Mouse (Mus musculus): ENCODE measurements around the gene Map1b.

DNA sequence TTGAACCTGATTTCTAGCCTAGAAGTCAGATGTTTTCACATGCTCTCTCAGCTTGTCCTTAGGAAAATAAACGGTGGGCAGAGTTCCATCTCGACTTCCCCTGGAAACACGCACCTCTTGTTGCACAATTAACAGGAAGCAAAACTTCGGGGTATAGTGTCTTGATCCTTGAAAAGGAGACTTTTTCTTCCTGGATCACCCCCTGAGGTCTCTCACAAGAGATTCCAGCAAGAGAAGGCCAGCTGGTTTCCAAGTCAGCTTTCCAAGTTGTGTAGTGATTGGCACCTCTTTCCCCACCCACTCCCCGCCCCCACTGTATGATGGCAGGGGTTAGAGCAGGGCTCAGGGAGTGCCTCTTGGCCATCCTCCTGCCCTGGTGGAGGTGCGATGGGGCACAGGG lies 28.9 kb upstream of the Map1b start:
- TF ChIP-seq EP300 (IDR thresholded peaks at IDR 0.05; ENCODE audit: insufficient read depth, low read depth, low read length) (no peak), CTCF (IDR thresholded peaks at IDR 0.05) (no peak)

All from heart, adult 2 months (tissue).